Mouse (Mus musculus): ENCODE data around the gene Gatd1. TPM values are rescaled to one million over a fixed set of nuclear protein-coding genes. Genes with fewer than 3 reads are reported as not detected.

The Gatd1 gene
- total and polyA plus RNA-seq, 3 experiments = 15.4 to 23.9 (median 22.6) TPM

DNA sequence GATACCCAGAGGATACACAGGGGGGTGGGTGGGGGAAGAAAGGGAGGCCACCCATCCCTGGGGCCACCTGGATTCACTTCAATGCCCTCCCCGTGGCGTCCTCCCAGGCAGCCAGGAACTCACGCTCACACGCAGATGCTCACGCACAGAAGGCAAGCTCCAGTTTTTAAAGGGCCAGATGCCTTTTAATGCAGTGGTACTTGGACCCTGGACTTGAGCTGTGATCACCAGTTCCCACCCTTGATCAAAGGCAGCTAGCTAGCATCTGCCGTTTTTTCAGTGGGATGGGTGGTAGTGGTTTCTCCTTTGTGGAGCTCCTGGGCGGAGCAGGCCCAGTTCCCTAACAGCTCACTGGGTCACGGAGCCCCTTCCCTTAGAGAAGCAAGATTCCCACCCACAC is 20.5 kb upstream of the Gatd1 start:
- Histone ChIP-seq H3K4me1 (ENCODE audit: insufficient read depth, low read depth, low read length) (peaks cover 83% of the 10 kb centered on the region), H3K9me3 (replicated peaks) (no peaks in the 10 kb centered on the region), H3K4me3 (ENCODE audit: low read depth, low read length) (peak overlapping the region; percentile 70), H3K36me3 (replicated peaks) (peaks cover 80% of the 10 kb centered on the region), H3K27me3 (ENCODE audit: insufficient read depth, low read length) (no peaks in the 10 kb centered on the region; the same call in 1 of the 2 replicates)
- DNase-seq (ENCODE audit: low spot score) (peak; percentile 29), ATAC-seq (ENCODE audit: extremely low read depth, insufficient number of reproducible peaks, low FRiP score, poor library complexity, severe bottlenecking) (no peak)
- TF ChIP-seq GATA2 (IDR thresholded peaks at IDR 0.05; ENCODE audit: borderline replicate concordance, low read depth, low read length) = no peak

DNA sequence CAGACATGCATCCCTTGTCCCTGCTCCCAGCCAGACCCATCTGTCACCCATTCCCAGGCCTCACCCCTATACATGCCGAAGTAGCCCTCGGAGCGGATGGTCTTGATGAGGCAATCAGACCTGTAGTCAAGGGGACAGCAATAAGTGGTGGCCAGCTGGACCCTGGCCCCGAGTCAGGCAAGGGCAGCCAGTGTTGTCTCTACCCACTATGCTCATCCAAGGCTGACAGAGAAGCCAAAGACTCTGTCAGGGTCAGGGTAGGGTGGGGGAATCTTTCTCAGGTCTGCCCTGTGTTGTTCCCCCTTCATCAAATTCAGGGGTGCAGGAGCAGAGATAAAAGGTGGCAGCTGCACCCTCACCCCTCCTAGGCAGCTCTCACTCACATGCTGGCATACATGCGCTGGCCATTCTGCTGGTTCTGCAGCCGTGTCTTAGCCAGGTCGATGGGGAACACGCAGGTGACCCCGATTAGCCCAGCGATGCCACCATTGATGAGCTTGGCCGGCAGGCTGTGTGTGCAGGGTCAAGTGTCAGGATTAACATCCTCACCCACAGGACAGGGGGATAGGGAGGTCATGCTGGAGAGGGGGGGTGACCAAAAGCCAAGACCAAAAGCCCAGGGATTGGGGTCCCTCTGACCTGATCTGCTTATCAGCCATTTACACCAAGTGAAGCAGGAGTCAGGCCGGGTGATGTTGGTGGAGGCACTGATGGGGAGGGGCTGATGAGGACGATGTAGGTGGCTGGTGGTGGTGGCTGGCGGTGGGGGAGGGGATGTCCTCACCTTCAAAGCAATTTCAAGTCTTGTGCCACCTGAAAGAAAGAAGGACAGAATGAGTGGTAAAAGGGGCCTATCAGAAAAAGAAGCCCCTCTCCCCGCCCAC is 19.8 kb upstream of the Gatd1 start:
- ATAC-seq (ENCODE audit: extremely low read depth, insufficient number of reproducible peaks, low FRiP score, poor library complexity, severe bottlenecking) = no peak
- peak overlapping the region; percentile 70; the same call in 1 of the 2 replicates for H3K4me3 ChIP-seq (ENCODE audit: low read depth, low read length)
- DNase-seq (ENCODE audit: low spot score) = no peak
- H3K4me1 ChIP-seq (ENCODE audit: insufficient read depth, low read depth, low read length) = peaks cover 83% of the 10 kb centered on the region
- peaks cover 77% of the 10 kb centered on the region for H3K36me3 ChIP-seq (replicated peaks)
- peaks cover under 1% of the 10 kb centered on the region; the same call in 1 of the 2 replicates for H3K27me3 ChIP-seq (ENCODE audit: insufficient read depth, low read length)
- H3K9me3 ChIP-seq (replicated peaks) = no peaks in the 10 kb centered on the region
- TF ChIP-seq GATA2 (IDR thresholded peaks at IDR 0.05; ENCODE audit: borderline replicate concordance, low read depth, low read length) = no peak
- no peak for TF ChIP-seq TAL1 (conservative IDR thresholded peaks at IDR 0.05; ENCODE audit: low read depth, low read length)
- TF ChIP-seq POLR2AphosphoS5 (IDR thresholded peaks at IDR 0.05; ENCODE audit: insufficient replicate concordance, low read depth, low read length) = no peak
- no peak for TF ChIP-seq GATA1 (IDR thresholded peaks at IDR 0.05; ENCODE audit: borderline replicate concordance, low read length)
- TF ChIP-seq CTCF (IDR thresholded peaks at IDR 0.05; ENCODE audit: low read depth, low read length) = no peak

DNA sequence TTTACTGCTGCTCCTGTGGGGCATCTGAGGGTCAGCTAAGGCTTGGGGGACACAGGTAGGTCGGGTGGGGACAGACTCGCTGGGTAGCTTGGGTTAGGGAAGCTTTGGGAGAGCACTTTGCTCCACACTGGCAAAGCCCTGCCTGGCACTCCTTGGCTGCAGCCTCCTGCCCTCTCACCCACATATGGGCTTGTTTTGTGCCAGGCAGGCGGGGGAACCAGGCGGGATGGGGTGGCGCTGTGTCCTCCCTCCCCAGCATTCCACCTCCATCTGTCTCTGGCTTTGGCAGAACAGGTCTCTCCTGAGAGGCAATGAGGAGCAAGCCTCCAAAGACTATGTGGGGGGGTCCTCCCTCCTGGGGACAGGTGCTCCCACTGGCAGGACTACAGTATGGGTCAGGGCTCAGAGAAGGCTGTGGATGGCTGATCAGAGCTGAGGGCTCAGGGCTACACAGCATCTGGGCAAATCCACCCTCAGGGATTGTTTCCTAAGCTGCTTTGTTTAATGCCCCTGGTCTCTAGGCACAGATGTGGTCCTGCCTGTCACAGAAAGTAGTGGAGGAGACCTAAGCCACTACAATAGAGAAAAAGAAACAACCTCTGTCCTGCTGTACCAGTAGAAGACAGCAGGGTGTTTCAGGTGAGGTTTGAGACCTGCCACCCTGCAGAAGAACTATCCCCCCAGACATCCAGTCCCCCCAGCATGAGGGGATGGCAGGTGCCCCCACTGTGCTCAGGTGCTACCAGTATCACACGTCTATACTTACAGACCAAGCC is 19.0 kb upstream of the Gatd1 start:
- Histone ChIP-seq H3K27me3 (ENCODE audit: insufficient read depth, low read length) (peaks cover 3% of the 10 kb centered on the region; the same call in 1 of the 2 replicates), H3K4me3 (ENCODE audit: low read depth, low read length) (peak overlapping the region; percentile 25; the same call in 1 of the 2 replicates), H3K9me3 (replicated peaks) (no peaks in the 10 kb centered on the region), H3K36me3 (replicated peaks) (peaks cover 68% of the 10 kb centered on the region), H3K4me1 (ENCODE audit: insufficient read depth, low read depth, low read length) (peaks cover 86% of the 10 kb centered on the region)
- DNase-seq (ENCODE audit: low spot score) (no peak), ATAC-seq (ENCODE audit: extremely low read depth, insufficient number of reproducible peaks, low FRiP score, poor library complexity, severe bottlenecking) (no peak)
- no peak for TF ChIP-seq GATA2 (IDR thresholded peaks at IDR 0.05; ENCODE audit: borderline replicate concordance, low read depth, low read length)
- TF ChIP-seq POLR2AphosphoS5 (IDR thresholded peaks at IDR 0.05; ENCODE audit: insufficient replicate concordance, low read depth, low read length) = no peak
- TF ChIP-seq TAL1 (conservative IDR thresholded peaks at IDR 0.05; ENCODE audit: low read depth, low read length) = no peak
- no peak for TF ChIP-seq GATA1 (IDR thresholded peaks at IDR 0.05; ENCODE audit: borderline replicate concordance, low read length)
- no peak for TF ChIP-seq CTCF (IDR thresholded peaks at IDR 0.05; ENCODE audit: low read depth, low read length)

DNA sequence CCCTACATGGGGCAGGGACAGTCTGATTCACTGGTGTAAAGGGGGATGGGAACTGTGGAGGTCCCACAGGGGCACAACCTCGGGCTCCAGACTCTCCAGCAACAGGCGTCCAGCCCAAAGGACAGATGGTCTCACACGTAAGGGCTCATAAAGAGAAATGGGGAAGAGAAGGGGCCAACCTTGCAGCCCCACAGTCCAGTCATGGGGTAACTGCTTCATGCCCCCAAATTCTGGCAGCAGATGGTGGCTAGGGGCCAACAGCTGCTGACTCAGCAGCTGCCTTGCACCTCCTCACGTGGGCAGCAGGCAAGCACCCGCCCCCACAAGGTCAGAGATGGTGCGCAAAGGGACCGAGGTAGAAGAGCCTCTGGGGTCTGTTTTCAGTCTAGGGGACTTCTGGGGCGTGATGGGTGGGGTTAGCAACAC is 18.3 kb upstream of the Gatd1 start:
- H3K4me3 ChIP-seq (ENCODE audit: low read depth, low read length) = peak overlapping the region; percentile 3; the same call in 1 of the 2 replicates
- no peak for TF ChIP-seq GATA2 (IDR thresholded peaks at IDR 0.05; ENCODE audit: borderline replicate concordance, low read depth, low read length)
- TF ChIP-seq CTCF (IDR thresholded peaks at IDR 0.05; ENCODE audit: low read depth, low read length) = no peak
- no peak for TF ChIP-seq POLR2AphosphoS5 (IDR thresholded peaks at IDR 0.05; ENCODE audit: insufficient replicate concordance, low read depth, low read length)
- no peak for TF ChIP-seq TAL1 (conservative IDR thresholded peaks at IDR 0.05; ENCODE audit: low read depth, low read length)
- TF ChIP-seq GATA1 (IDR thresholded peaks at IDR 0.05; ENCODE audit: borderline replicate concordance, low read length) = no peak
- H3K9me3 ChIP-seq (replicated peaks) = no peaks in the 10 kb centered on the region
- peaks cover 88% of the 10 kb centered on the region for H3K4me1 ChIP-seq (ENCODE audit: insufficient read depth, low read depth, low read length)
- ATAC-seq (ENCODE audit: extremely low read depth, insufficient number of reproducible peaks, low FRiP score, poor library complexity, severe bottlenecking) (0 out of 2 replicates have a peak, but pooled peaks have one; percentile 29), DNase-seq (ENCODE audit: low spot score) (peak; percentile 41)
- H3K36me3 ChIP-seq (replicated peaks) = peaks cover 63% of the 10 kb centered on the region
- H3K27me3 ChIP-seq (ENCODE audit: insufficient read depth, low read length) = peaks cover 10% of the 10 kb centered on the region; the same call in 1 of the 2 replicates

DNA sequence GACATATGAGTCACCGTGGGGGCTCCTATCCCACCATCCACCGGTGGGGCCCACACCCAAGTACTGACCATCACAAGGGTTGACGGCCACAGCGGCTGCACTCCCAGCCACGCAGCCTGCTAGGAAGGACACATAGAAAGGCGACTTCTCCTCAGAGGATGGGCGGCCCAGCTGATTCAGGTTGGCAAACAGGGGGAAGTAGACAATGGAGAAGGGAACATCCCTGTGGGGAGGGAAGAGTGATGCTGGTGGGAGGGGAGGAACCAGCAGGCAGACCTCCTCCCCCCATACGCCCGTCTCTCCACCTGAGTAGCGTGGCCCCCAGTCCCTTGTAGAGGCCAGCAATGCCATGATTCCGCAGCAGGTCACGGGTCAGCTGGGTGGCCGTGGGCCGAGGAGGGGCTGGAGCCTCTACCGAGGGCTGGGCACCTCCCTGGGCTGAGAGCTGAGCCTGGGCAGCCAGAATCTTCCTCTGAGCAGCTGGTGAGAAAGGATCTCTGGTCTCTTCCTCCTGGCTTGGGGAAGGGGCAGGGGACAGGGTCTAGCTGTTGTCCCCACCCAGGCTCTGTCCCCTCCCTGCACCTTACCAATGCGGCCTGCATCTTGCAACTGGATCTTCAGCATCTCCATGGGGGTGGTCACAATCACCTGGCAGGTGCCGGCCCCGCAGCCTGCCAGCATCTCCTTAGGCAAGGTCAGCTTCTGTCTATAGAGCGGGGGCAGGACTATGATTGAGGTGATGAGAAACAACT is 17.7 kb upstream of the Gatd1 start:
- ATAC-seq (ENCODE audit: extremely low read depth, insufficient number of reproducible peaks, low FRiP score, poor library complexity, severe bottlenecking) = no peak
- H3K4me3 ChIP-seq (ENCODE audit: low read depth, low read length) = no peak overlapping the region

More for the DNA sequence above, 17.7 kb upstream of the Gatd1 start:
- Histone ChIP-seq H3K4me1 (ENCODE audit: insufficient read depth, low read depth, low read length) (peaks cover 86% of the 10 kb centered on the region), H3K27me3 (ENCODE audit: insufficient read depth, low read length) (peaks cover 15% of the 10 kb centered on the region), H3K9me3 (replicated peaks) (no peaks in the 10 kb centered on the region), H3K36me3 (replicated peaks) (peaks cover 63% of the 10 kb centered on the region)
- TF ChIP-seq TAL1 (conservative IDR thresholded peaks at IDR 0.05; ENCODE audit: low read depth, low read length) (no peak), POLR2AphosphoS5 (IDR thresholded peaks at IDR 0.05; ENCODE audit: insufficient replicate concordance, low read depth, low read length) (no peak), GATA1 (IDR thresholded peaks at IDR 0.05; ENCODE audit: borderline replicate concordance, low read length) (no peak), CTCF (IDR thresholded peaks at IDR 0.05; ENCODE audit: low read depth, low read length) (no peak), GATA2 (IDR thresholded peaks at IDR 0.05; ENCODE audit: borderline replicate concordance, low read depth, low read length) (no peak)
- no peak for DNase-seq (ENCODE audit: low spot score)
